Mouse (Mus musculus): ENCODE results near the gene Ubfd1. TPM values are rescaled to one million over a fixed set of nuclear protein-coding genes. Genes with fewer than 3 reads are reported as not detected.
"Not testable (repeated sequence)": the region's sequence is repeated elsewhere in the genome, so short reads cannot be mapped to it uniquely, and the experiment has no call there.

Ubfd1 gene
- polyA plus RNA-seq, 1 experiment from 2014 or later: 59.7 TPM

DNA sequence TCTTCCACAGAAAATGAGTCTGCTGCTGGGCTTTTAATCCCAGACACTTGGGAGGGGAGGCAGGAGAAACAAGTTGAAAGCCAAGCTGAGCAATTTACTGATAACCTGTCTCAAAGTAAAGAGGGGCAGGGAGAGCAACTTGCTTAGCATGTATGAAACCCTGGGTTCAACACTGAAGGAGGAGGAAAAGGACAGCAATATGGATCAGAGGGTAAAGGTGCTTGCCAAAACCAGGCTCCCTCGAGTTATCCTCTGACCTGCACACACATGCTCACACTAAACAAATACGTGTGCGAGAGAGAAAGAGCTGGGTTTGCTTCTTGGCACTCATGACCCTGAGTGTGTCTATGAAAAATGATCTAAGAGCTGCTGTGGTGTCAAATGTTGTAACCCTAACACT lies 31.0 kb downstream of the Ubfd1 start:
- Histone ChIP-seq H3K9ac (ENCODE audit: low read depth, low read length) (no peak overlapping the region), H3K4me2 (no peak overlapping the region), H3K36me3 (ENCODE audit: control insufficient read depth, insufficient read depth, low read length) (peaks cover 43% of the 10 kb centered on the region), H3K27ac (ENCODE audit: low read depth, low read length) (no peak overlapping the region), H3K4me1 (replicated peaks; ENCODE audit: control insufficient read depth, insufficient read depth, low read length) (peaks cover 14% of the 10 kb centered on the region), H3K9me3 (ENCODE audit: control insufficient read depth, low read length) (no peaks in the 10 kb centered on the region), H3K27me3 (replicated peaks; ENCODE audit: control insufficient read depth, insufficient read depth, low read length) (no peaks in the 10 kb centered on the region), H3K4me3 (ENCODE audit: low read depth, low read length) (no peak overlapping the region)
- ATAC-seq (replicated peaks; ENCODE audit: low FRiP score) (no peak), DNase-seq (ENCODE audit: low spot score) (no peak)
- WGBS: 90% methylated on average over 3 of the region's 3 CpGs

DNA sequence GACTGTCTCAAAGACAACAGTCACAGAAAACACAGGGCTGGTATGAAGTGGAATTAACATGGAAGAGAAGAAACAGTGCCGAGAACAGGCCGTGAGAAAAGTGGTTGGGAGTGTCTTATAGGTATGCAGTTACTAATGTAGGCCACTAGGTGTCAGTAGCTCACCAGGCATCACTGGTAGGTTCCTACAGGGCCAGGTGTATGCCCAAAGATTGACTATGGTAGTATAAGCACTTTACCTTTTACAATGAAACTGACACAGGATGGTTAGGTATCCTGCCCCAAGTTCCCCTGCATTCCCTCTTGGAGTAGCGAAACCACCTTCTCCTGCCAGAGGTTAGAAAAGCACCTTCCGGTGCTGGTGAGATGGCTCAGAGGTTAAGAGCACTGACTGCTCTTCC lies 32.2 kb downstream of the Ubfd1 start:
- Histone ChIP-seq H3K4me3 (ENCODE audit: low read depth, low read length) (no peak overlapping the region), H3K4me1 (replicated peaks; ENCODE audit: control insufficient read depth, insufficient read depth, low read length) (peaks cover 14% of the 10 kb centered on the region), H3K4me2 (no peak overlapping the region), H3K27me3 (replicated peaks; ENCODE audit: control insufficient read depth, insufficient read depth, low read length) (no peaks in the 10 kb centered on the region), H3K36me3 (ENCODE audit: control insufficient read depth, insufficient read depth, low read length) (peaks cover 39% of the 10 kb centered on the region), H3K27ac (ENCODE audit: low read depth, low read length) (no peak overlapping the region), H3K9ac (ENCODE audit: low read depth, low read length) (no peak overlapping the region), H3K9me3 (ENCODE audit: control insufficient read depth, low read length) (no peaks in the 10 kb centered on the region)
- ATAC-seq (replicated peaks; ENCODE audit: low FRiP score) (no peak), DNase-seq (ENCODE audit: low spot score) (no peak)
- WGBS: 67% methylated on average over 4 of the region's 4 CpGs

GRCm38 (mm10) chr7:122101014-122101746 lies 34.2 kb downstream of the Ubfd1 start:
- peaks cover 14% of the 10 kb centered on the region for H3K4me1 ChIP-seq (replicated peaks; ENCODE audit: control insufficient read depth, insufficient read depth, low read length)
- H3K9me3 ChIP-seq (ENCODE audit: control insufficient read depth, low read length); H3K27ac ChIP-seq (ENCODE audit: low read depth, low read length); H3K27me3 ChIP-seq (replicated peaks; ENCODE audit: control insufficient read depth, insufficient read depth, low read length): not testable (repeated sequence)
- peak overlapping the region; percentile 91 for H3K4me2 ChIP-seq
- H3K36me3 ChIP-seq (ENCODE audit: control insufficient read depth, insufficient read depth, low read length): peaks cover 20% of the 10 kb centered on the region
- DNase-seq (ENCODE audit: low spot score) (peak; percentile 77), ATAC-seq (replicated peaks; ENCODE audit: low FRiP score) (peak; percentile 71)
- H3K9ac ChIP-seq (ENCODE audit: low read depth, low read length): peak overlapping the region; percentile 81
- H3K4me3 ChIP-seq (ENCODE audit: low read depth, low read length): peak overlapping the region; percentile 69
- 5% methylated on average over 26 of the region's 28 CpGs for WGBS

- Histone ChIP-seq H3K36me3 (ENCODE audit: control insufficient read depth, insufficient read depth, low read length) (peaks cover 16% of the 10 kb centered on the region), H3K9ac (ENCODE audit: low read depth, low read length) (peak within 1 kb of the TSS; percentile 81), H3K27ac (ENCODE audit: low read depth, low read length) (no peak within 1 kb of the TSS; the same call in 1 of the 2 replicates), H3K27me3 (replicated peaks; ENCODE audit: control insufficient read depth, insufficient read depth, low read length) (no peaks in the 10 kb centered on the region), H3K4me1 (replicated peaks; ENCODE audit: control insufficient read depth, insufficient read depth, low read length) (peaks cover 14% of the 10 kb centered on the region), H3K4me2 (peak within 1 kb of the TSS; percentile 91), H3K4me3 (ENCODE audit: low read depth, low read length) (peak within 1 kb of the TSS; percentile 69), H3K9me3 (ENCODE audit: control insufficient read depth, low read length) (no peaks in the 10 kb centered on the region)
- 0% methylated on average over 35 of the region's 43 CpGs for WGBS
- DNase-seq (ENCODE audit: low spot score) (peak; percentile 79), ATAC-seq (replicated peaks; ENCODE audit: low FRiP score) (peak; percentile 99)
These were observed 34.8 kb downstream of the Ubfd1 start, which contains the start of gene Ndufab1 for GRCm38 (mm10) chr7:122101747-122102244. TSS of gene Ndufab1 (minus strand) at chr7:122101886.

DNA sequence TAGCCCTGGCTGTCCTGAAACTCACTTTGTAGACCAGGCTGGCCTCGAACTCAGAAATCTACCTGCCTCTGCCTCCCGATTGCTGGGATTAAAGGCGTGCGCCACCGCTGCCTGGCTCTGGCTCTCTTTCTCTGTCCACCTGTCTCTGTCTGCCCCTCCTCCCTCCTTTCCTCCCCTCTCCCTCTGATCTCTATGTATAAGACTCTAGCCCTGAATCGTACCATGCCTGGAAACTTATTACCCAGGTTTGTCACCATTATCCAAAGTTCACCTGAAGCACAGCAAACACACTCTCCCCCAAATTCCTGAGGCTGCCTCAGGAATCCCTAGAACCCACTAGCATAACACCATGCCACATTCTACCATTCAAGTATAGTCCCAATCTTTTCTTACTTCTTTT lies 41.2 kb downstream of the Ubfd1 start:
- ATAC-seq (replicated peaks; ENCODE audit: low FRiP score): no peak
- H3K4me3 ChIP-seq (ENCODE audit: low read depth, low read length): no peak overlapping the region
- H3K9ac ChIP-seq (ENCODE audit: low read depth, low read length): no peak overlapping the region
- H3K36me3 ChIP-seq (ENCODE audit: control insufficient read depth, insufficient read depth, low read length): peaks cover 14% of the 10 kb centered on the region
- no peak for DNase-seq (ENCODE audit: low spot score)
- 92% methylated on average over 6 of the region's 6 CpGs for WGBS
- no peak overlapping the region for H3K27ac ChIP-seq (ENCODE audit: low read depth, low read length)
- H3K4me2 ChIP-seq: no peak overlapping the region
- no peaks in the 10 kb centered on the region for H3K4me1 ChIP-seq (replicated peaks; ENCODE audit: control insufficient read depth, insufficient read depth, low read length)
- H3K27me3 ChIP-seq (replicated peaks; ENCODE audit: control insufficient read depth, insufficient read depth, low read length): no peaks in the 10 kb centered on the region
- no peaks in the 10 kb centered on the region for H3K9me3 ChIP-seq (ENCODE audit: control insufficient read depth, low read length)

DNA sequence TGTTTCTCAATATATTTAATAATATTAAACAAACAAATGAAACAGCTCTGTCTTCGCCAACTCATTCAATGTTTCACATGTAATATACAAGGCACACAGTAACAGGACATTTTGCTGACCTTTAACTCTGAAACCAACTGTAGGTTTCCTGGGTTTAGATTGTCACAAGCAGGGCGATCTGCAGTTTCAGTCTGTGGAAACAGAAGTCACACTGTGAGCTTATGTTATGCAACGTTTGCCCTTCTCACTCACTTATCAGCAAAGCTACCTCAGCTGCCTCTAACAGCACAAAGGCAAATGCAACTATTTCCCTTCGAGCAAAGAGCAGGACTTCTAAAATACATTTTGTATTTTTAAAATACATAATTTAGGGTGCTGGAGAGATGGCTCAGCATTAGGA lies 56.5 kb downstream of the Ubfd1 start:
- H3K4me1 ChIP-seq (replicated peaks; ENCODE audit: control insufficient read depth, insufficient read depth, low read length): no peaks in the 10 kb centered on the region
- H3K27ac ChIP-seq (ENCODE audit: low read depth, low read length): no peak overlapping the region
- ATAC-seq (replicated peaks; ENCODE audit: low FRiP score) (no peak), DNase-seq (ENCODE audit: low spot score) (no peak)
- H3K27me3 ChIP-seq (replicated peaks; ENCODE audit: control insufficient read depth, insufficient read depth, low read length): no peaks in the 10 kb centered on the region
- no peak overlapping the region for H3K4me2 ChIP-seq
- no peak overlapping the region for H3K4me3 ChIP-seq (ENCODE audit: low read depth, low read length)
- no peak overlapping the region for H3K9ac ChIP-seq (ENCODE audit: low read depth, low read length)
- H3K9me3 ChIP-seq (ENCODE audit: control insufficient read depth, low read length): no peaks in the 10 kb centered on the region
- WGBS: 78% methylated on average over 4 of the region's 4 CpGs
- peaks cover 42% of the 10 kb centered on the region for H3K36me3 ChIP-seq (ENCODE audit: control insufficient read depth, insufficient read depth, low read length)

DNA sequence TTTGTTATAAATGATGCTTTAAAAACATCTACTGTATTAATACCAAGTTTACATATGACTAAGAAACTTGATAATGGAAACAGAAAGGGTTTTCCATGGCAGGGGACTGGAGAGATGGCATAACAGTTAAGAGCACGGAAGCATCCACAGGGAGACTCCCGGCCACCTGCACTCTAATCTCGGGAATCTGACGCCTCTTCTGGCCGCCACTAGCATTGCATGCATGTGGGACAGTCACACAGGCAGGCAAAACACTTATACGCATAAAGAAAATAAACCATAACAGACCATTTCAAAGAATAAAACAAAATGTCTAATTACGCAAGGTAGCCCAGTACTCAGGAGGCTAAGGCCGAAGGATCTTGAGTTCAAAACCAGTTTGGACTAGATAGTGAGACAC lies 58.7 kb downstream of the Ubfd1 start:
- H3K27me3 ChIP-seq (replicated peaks; ENCODE audit: control insufficient read depth, insufficient read depth, low read length): no peaks in the 10 kb centered on the region
- WGBS: 81% methylated on average over 8 of the region's 8 CpGs
- no peaks in the 10 kb centered on the region for H3K4me1 ChIP-seq (replicated peaks; ENCODE audit: control insufficient read depth, insufficient read depth, low read length)
- H3K9me3 ChIP-seq (ENCODE audit: control insufficient read depth, low read length): no peaks in the 10 kb centered on the region
- DNase-seq (ENCODE audit: low spot score): no peak
- ATAC-seq (replicated peaks; ENCODE audit: low FRiP score): no peak
- H3K9ac ChIP-seq (ENCODE audit: low read depth, low read length): no peak overlapping the region
- H3K36me3 ChIP-seq (ENCODE audit: control insufficient read depth, insufficient read depth, low read length): peaks cover 34% of the 10 kb centered on the region
- H3K4me2 ChIP-seq: no peak overlapping the region
- no peak overlapping the region for H3K4me3 ChIP-seq (ENCODE audit: low read depth, low read length)
- no peak overlapping the region for H3K27ac ChIP-seq (ENCODE audit: low read depth, low read length)

DNA sequence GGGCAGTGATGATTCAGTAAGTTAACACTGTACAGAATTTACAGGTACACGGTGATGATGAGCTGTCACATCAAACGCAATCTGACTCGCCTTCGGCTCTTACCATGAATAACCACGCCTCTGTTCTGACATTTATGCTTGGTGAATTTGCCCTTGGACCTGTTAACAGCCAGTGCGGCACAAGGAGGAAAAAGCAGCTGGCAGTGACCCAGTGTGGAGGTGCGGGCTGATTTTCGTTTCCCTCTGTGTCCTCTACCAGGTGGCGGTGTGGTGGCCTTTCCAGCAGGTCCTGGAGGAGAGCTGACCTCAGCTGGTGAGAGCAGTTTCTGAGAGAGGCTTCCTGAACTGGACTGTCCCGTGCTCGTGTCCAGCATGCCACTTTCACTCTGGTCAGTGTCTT lies 60.0 kb downstream of the Ubfd1 start:
- no peaks in the 10 kb centered on the region; the same call in 1 of the 2 replicates for H3K4me1 ChIP-seq (replicated peaks; ENCODE audit: control insufficient read depth, insufficient read depth, low read length)
- H3K4me3 ChIP-seq (ENCODE audit: low read depth, low read length): no peak overlapping the region
- WGBS: 93% methylated on average over 11 of the region's 11 CpGs
- H3K27me3 ChIP-seq (replicated peaks; ENCODE audit: control insufficient read depth, insufficient read depth, low read length): no peaks in the 10 kb centered on the region
- no peak overlapping the region for H3K27ac ChIP-seq (ENCODE audit: low read depth, low read length)
- H3K9ac ChIP-seq (ENCODE audit: low read depth, low read length): no peak overlapping the region
- no peaks in the 10 kb centered on the region for H3K9me3 ChIP-seq (ENCODE audit: control insufficient read depth, low read length)
- ATAC-seq (replicated peaks; ENCODE audit: low FRiP score) (no peak), DNase-seq (ENCODE audit: low spot score) (no peak)
- H3K36me3 ChIP-seq (ENCODE audit: control insufficient read depth, insufficient read depth, low read length): peaks cover 26% of the 10 kb centered on the region
- no peak overlapping the region for H3K4me2 ChIP-seq

Measured in liver, embryonic 11.5 days (tissue).